Mouse (Mus musculus) CD4-positive naive resting alpha-beta T cell, adult 76 days (primary cell): ENCODE measurements around the gene Fam118a. TPM values are rescaled to one million over a fixed set of nuclear protein-coding genes. Genes with fewer than 3 reads are reported as not detected.

Experiments used
- total RNA-seq: library from RNA; stranded (reverse); gene quantifications from one replicate; pipeline ENCODE4 v1.2.4, GENCODE M21; 2023

The Fam118a gene
- total RNA-seq = 152 TPM

GRCm38 (mm10) chr15:85028648-85029047 lies at the start of gene Fam118a:
Fam118a (plus strand) TSS chr15:85028948.

GRCm38 (mm10) chr15:84987874-84988825 lies 40.6 kb upstream of the Fam118a start, which contains the start of gene 5031439G07Rik:
5031439G07Rik (minus strand) TSS chr15:84988551.

GRCm38 (mm10) chr15:85016951-85017664 lies 11.6 kb upstream of the Fam118a start, which contains the start of gene Upk3a:
Upk3a (plus strand) TSS chr15:85017141.

Other genes with a start within 250 kb of the Fam118a start
- gene Phf21b, start 172.9 kb upstream of the Fam118a start, total RNA-seq = 6.0 TPM
- gene Gm29666, start 108.9 kb upstream of the Fam118a start, total RNA-seq = 0.38 TPM
- gene Nup50, start 105.5 kb upstream of the Fam118a start, total RNA-seq = 83.7 TPM
- gene 5031439G07Rik, start 40.4 kb upstream of the Fam118a start, total RNA-seq = 28.0 TPM
- not detected for gene Upk3a, start 11.8 kb upstream of the Fam118a start, total RNA-seq
- not detected for gene Smc1b, start 103.0 kb downstream of the Fam118a start, total RNA-seq
- gene Ribc2, start 103.1 kb downstream of the Fam118a start, total RNA-seq = not detected
- 1.5 TPM for gene Fbln1, start 177.0 kb downstream of the Fam118a start, total RNA-seq